Mouse (Mus musculus): Measurements from ENCODE around the gene Rftn2.

DNA sequence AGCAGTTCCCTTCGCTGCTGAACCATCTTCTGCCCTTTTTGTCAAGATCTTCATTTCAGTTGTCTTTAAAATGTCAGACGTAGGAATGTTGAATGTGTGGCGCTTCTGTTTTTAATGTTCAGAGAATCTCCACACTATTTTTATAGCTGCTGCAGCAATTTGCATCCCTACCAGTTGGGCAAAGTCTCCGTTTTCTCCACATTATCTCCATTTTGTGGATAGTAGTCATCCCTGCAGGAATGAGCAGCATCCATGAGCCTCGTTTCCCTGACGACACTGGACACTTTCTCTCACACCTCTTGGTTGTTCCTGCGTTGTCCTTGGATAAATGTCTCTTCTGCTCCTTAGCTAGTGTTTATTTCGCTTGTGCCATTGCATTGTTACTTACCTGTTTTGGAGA lies 67.8 kb downstream of the Rftn2 start:
- TF ChIP-seq ZNF384 (IDR thresholded peaks at IDR 0.05; ENCODE audit: low read depth, low read length): no peak
- TF ChIP-seq ZC3H11A (IDR thresholded peaks at IDR 0.05; ENCODE audit: borderline replicate concordance, low read depth, low read length): no peak
- no peak for TF ChIP-seq HCFC1 (IDR thresholded peaks at IDR 0.05; ENCODE audit: borderline replicate concordance, insufficient read depth, low read length)
- no peak for TF ChIP-seq MAFK (IDR thresholded peaks at IDR 0.05; ENCODE audit: insufficient read depth, low read depth, low read length)

Measured in ES-E14 (cell line).